Mouse (Mus musculus): ENCODE results near the gene B4galnt3. TPM values are rescaled to one million over a fixed set of nuclear protein-coding genes. Genes with fewer than 3 reads are reported as not detected.

B4galnt3 gene
- polyA plus RNA-seq, 1 experiment from 2014 or later, result 0.14 TPM

- Histone ChIP-seq H3K9ac (ENCODE audit: low read depth, low read length) (no peak overlapping the region), H3K9me3 (replicated peaks; ENCODE audit: control insufficient read depth, low read length) (no peaks in the 10 kb centered on the region), H3K4me1 (ENCODE audit: control insufficient read depth, low read depth, low read length) (no peaks in the 10 kb centered on the region), H3K27me3 (ENCODE audit: control insufficient read depth, insufficient read depth, low read depth, low read length) (no peaks in the 10 kb centered on the region), H3K27ac (ENCODE audit: low read length) (no peak overlapping the region), H3K4me3 (ENCODE audit: low read depth, low read length) (no peak overlapping the region), H3K36me3 (ENCODE audit: control insufficient read depth, insufficient read depth) (no peaks in the 10 kb centered on the region), H3K4me2 (ENCODE audit: low read depth, low read length) (no peak overlapping the region)
- 65% methylated on average over 8 of the region's 8 CpGs for WGBS (ENCODE audit: insufficient replicate concordance)
- no peak for ATAC-seq (ENCODE audit: low read depth)
Measured at GRCm38 (mm10) chr6:120242530-120242929, 51.8 kb downstream of the B4galnt3 start.

- Histone ChIP-seq H3K4me2 (ENCODE audit: low read depth, low read length) (no peak overlapping the region), H3K36me3 (ENCODE audit: control insufficient read depth, insufficient read depth) (no peaks in the 10 kb centered on the region), H3K9me3 (replicated peaks; ENCODE audit: control insufficient read depth, low read length) (no peaks in the 10 kb centered on the region), H3K27me3 (ENCODE audit: control insufficient read depth, insufficient read depth, low read depth, low read length) (no peaks in the 10 kb centered on the region), H3K4me3 (ENCODE audit: low read depth, low read length) (no peak overlapping the region), H3K9ac (ENCODE audit: low read depth, low read length) (no peak overlapping the region), H3K27ac (ENCODE audit: low read length) (no peak overlapping the region), H3K4me1 (ENCODE audit: control insufficient read depth, low read depth, low read length) (no peaks in the 10 kb centered on the region)
- WGBS (ENCODE audit: insufficient replicate concordance), result 77% methylated on average over 12 of the region's 12 CpGs
- no peak for ATAC-seq (ENCODE audit: low read depth)
Measured at GRCm38 (mm10) chr6:120241453-120241852, 52.9 kb downstream of the B4galnt3 start.

- Histone ChIP-seq H3K9me3 (replicated peaks; ENCODE audit: control insufficient read depth, low read length) (no peaks in the 10 kb centered on the region), H3K9ac (ENCODE audit: low read depth, low read length) (no peak overlapping the region), H3K4me1 (ENCODE audit: control insufficient read depth, low read depth, low read length) (no peaks in the 10 kb centered on the region), H3K27me3 (ENCODE audit: control insufficient read depth, insufficient read depth, low read depth, low read length) (no peaks in the 10 kb centered on the region), H3K4me2 (ENCODE audit: low read depth, low read length) (no peak overlapping the region), H3K27ac (ENCODE audit: low read length) (no peak overlapping the region), H3K4me3 (ENCODE audit: low read depth, low read length) (no peak overlapping the region), H3K36me3 (ENCODE audit: control insufficient read depth, insufficient read depth) (no peaks in the 10 kb centered on the region)
- 63% methylated on average over 5 of the region's 5 CpGs for WGBS (ENCODE audit: insufficient replicate concordance)
- no peak for ATAC-seq (ENCODE audit: low read depth)
Measured at GRCm38 (mm10) chr6:120240461-120240860, 53.9 kb downstream of the B4galnt3 start.

- Histone ChIP-seq H3K27me3 (ENCODE audit: control insufficient read depth, insufficient read depth, low read depth, low read length) (no peaks in the 10 kb centered on the region), H3K4me1 (ENCODE audit: control insufficient read depth, low read depth, low read length) (no peaks in the 10 kb centered on the region), H3K36me3 (ENCODE audit: control insufficient read depth, insufficient read depth) (no peaks in the 10 kb centered on the region), H3K4me3 (ENCODE audit: low read depth, low read length) (no peak overlapping the region), H3K4me2 (ENCODE audit: low read depth, low read length) (no peak overlapping the region), H3K9me3 (replicated peaks; ENCODE audit: control insufficient read depth, low read length) (no peaks in the 10 kb centered on the region), H3K9ac (ENCODE audit: low read depth, low read length) (no peak overlapping the region), H3K27ac (ENCODE audit: low read length) (no peak overlapping the region)
- no peak for ATAC-seq (ENCODE audit: low read depth)
- WGBS (ENCODE audit: insufficient replicate concordance), result 58% methylated on average over 7 of the region's 7 CpGs
Measured at GRCm38 (mm10) chr6:120235874-120236273, 58.5 kb downstream of the B4galnt3 start.

- H3K4me3 ChIP-seq (ENCODE audit: low read depth, low read length), result no peak overlapping the region
- H3K4me2 ChIP-seq (ENCODE audit: low read depth, low read length), result no peak overlapping the region
- ATAC-seq (ENCODE audit: low read depth), result no peak
Measured at GRCm38 (mm10) chr6:120232885-120233284, 61.5 kb downstream of the B4galnt3 start.

GRCm38 (mm10) chr6:120230441-120230840, 63.9 kb downstream of the B4galnt3 start:
- no peaks in the 10 kb centered on the region for H3K4me1 ChIP-seq (ENCODE audit: control insufficient read depth, low read depth, low read length)
- 30% methylated on average over 1 of the region's 1 CpGs for WGBS (ENCODE audit: insufficient replicate concordance)
- no peak overlapping the region for H3K27ac ChIP-seq (ENCODE audit: low read length)
- no peaks in the 10 kb centered on the region for H3K27me3 ChIP-seq (ENCODE audit: control insufficient read depth, insufficient read depth, low read depth, low read length)
- no peak overlapping the region for H3K4me3 ChIP-seq (ENCODE audit: low read depth, low read length)
- H3K9me3 ChIP-seq (replicated peaks; ENCODE audit: control insufficient read depth, low read length), result no peaks in the 10 kb centered on the region
- no peak for ATAC-seq (ENCODE audit: low read depth)
- H3K36me3 ChIP-seq (ENCODE audit: control insufficient read depth, insufficient read depth), result no peaks in the 10 kb centered on the region
- H3K4me2 ChIP-seq (ENCODE audit: low read depth, low read length), result no peak overlapping the region
- no peak overlapping the region for H3K9ac ChIP-seq (ENCODE audit: low read depth, low read length)

More at GRCm38 (mm10) chr6:120232885-120233284, 61.5 kb downstream of the B4galnt3 start:
- no peaks in the 10 kb centered on the region for H3K4me1 ChIP-seq (ENCODE audit: control insufficient read depth, low read depth, low read length)
- WGBS (ENCODE audit: insufficient replicate concordance), result 86% methylated on average over 6 of the region's 6 CpGs
- no peak overlapping the region for H3K9ac ChIP-seq (ENCODE audit: low read depth, low read length)
- H3K27me3 ChIP-seq (ENCODE audit: control insufficient read depth, insufficient read depth, low read depth, low read length), result no peaks in the 10 kb centered on the region
- H3K27ac ChIP-seq (ENCODE audit: low read length), result no peak overlapping the region
- no peaks in the 10 kb centered on the region for H3K36me3 ChIP-seq (ENCODE audit: control insufficient read depth, insufficient read depth)
- no peaks in the 10 kb centered on the region for H3K9me3 ChIP-seq (replicated peaks; ENCODE audit: control insufficient read depth, low read length)

- WGBS (ENCODE audit: insufficient replicate concordance), result 48% methylated on average over 7 of the region's 7 CpGs
- Histone ChIP-seq H3K27ac (ENCODE audit: low read length) (no peak overlapping the region), H3K9ac (ENCODE audit: low read depth, low read length) (no peak overlapping the region), H3K9me3 (replicated peaks; ENCODE audit: control insufficient read depth, low read length) (no peaks in the 10 kb centered on the region), H3K4me1 (ENCODE audit: control insufficient read depth, low read depth, low read length) (no peaks in the 10 kb centered on the region), H3K4me3 (ENCODE audit: low read depth, low read length) (no peak overlapping the region), H3K27me3 (ENCODE audit: control insufficient read depth, insufficient read depth, low read depth, low read length) (no peaks in the 10 kb centered on the region), H3K4me2 (ENCODE audit: low read depth, low read length) (no peak overlapping the region), H3K36me3 (ENCODE audit: control insufficient read depth, insufficient read depth) (no peaks in the 10 kb centered on the region)
- no peak for ATAC-seq (ENCODE audit: low read depth)
Measured at GRCm38 (mm10) chr6:120229806-120230205, 64.6 kb downstream of the B4galnt3 start.

GRCm38 (mm10) chr6:120227068-120227467, 67.3 kb downstream of the B4galnt3 start:
- Histone ChIP-seq H3K4me3 (ENCODE audit: low read depth, low read length) (no peak overlapping the region), H3K27ac (ENCODE audit: low read length) (no peak overlapping the region), H3K4me2 (ENCODE audit: low read depth, low read length) (no peak overlapping the region), H3K4me1 (ENCODE audit: control insufficient read depth, low read depth, low read length) (no peaks in the 10 kb centered on the region), H3K27me3 (ENCODE audit: control insufficient read depth, insufficient read depth, low read depth, low read length) (no peaks in the 10 kb centered on the region), H3K9me3 (replicated peaks; ENCODE audit: control insufficient read depth, low read length) (no peaks in the 10 kb centered on the region), H3K36me3 (ENCODE audit: control insufficient read depth, insufficient read depth) (no peaks in the 10 kb centered on the region), H3K9ac (ENCODE audit: low read depth, low read length) (no peak overlapping the region)
- WGBS (ENCODE audit: insufficient replicate concordance), result 66% methylated on average over 7 of the region's 7 CpGs
- no peak for ATAC-seq (ENCODE audit: low read depth)

GRCm38 (mm10) chr6:120225355-120225754, 69.0 kb downstream of the B4galnt3 start:
- Histone ChIP-seq H3K4me3 (ENCODE audit: low read depth, low read length) (no peak overlapping the region), H3K27me3 (ENCODE audit: control insufficient read depth, insufficient read depth, low read depth, low read length) (no peaks in the 10 kb centered on the region), H3K4me1 (ENCODE audit: control insufficient read depth, low read depth, low read length) (no peaks in the 10 kb centered on the region), H3K4me2 (ENCODE audit: low read depth, low read length) (no peak overlapping the region), H3K36me3 (ENCODE audit: control insufficient read depth, insufficient read depth) (no peaks in the 10 kb centered on the region), H3K9me3 (replicated peaks; ENCODE audit: control insufficient read depth, low read length) (no peaks in the 10 kb centered on the region), H3K9ac (ENCODE audit: low read depth, low read length) (no peak overlapping the region), H3K27ac (ENCODE audit: low read length) (no peak overlapping the region)
- WGBS (ENCODE audit: insufficient replicate concordance), result 41% methylated on average over 6 of the region's 6 CpGs
- ATAC-seq (ENCODE audit: low read depth), result no peak

Data from liver, embryonic 16.5 days (tissue).